Mouse (Mus musculus): ENCODE results near the gene Pth. TPM values are rescaled to one million over a fixed set of nuclear protein-coding genes. Genes with fewer than 3 reads are reported as not detected.

The Pth gene
- polyA plus RNA-seq (2014; fragmentation: Illumina TruSeq; extraction: RNeasy Lipid Tissue Mini Kit (QIAGEN cat#74804); ENCODE audit: insufficient read depth, low read depth, low replicate concordance): not detected

GRCm38 (mm10) chr7:113388470-113388869 lies at the start of gene Pth:
Pth (minus strand) TSS chr7:113388570.

GRCm38 (mm10) chr7:113368746-113369619 lies 19.4 kb downstream of the Pth start, which contains the start of gene Btbd10:
Btbd10 (minus strand) TSS chr7:113369392.

Other genes starting within 250 kb of the Pth start
- 16.8 TPM for gene Arntl, start 181.1 kb downstream of the Pth start, polyA plus RNA-seq (2014; fragmentation: Illumina TruSeq; extraction: RNeasy Lipid Tissue Mini Kit (QIAGEN cat#74804); ENCODE audit: insufficient read depth, low read depth, low replicate concordance)
- 10.1 TPM for gene Btbd10, start 19.2 kb downstream of the Pth start, polyA plus RNA-seq (2014; fragmentation: Illumina TruSeq; extraction: RNeasy Lipid Tissue Mini Kit (QIAGEN cat#74804); ENCODE audit: insufficient read depth, low read depth, low replicate concordance)
- 24.6 TPM for gene Far1, start 125.3 kb upstream of the Pth start, polyA plus RNA-seq (2014; fragmentation: Illumina TruSeq; extraction: RNeasy Lipid Tissue Mini Kit (QIAGEN cat#74804); ENCODE audit: insufficient read depth, low read depth, low replicate concordance)

All from lung, adult 10 weeks (tissue).